8 mouse cellular contexts compared by ENCODE assay signal in genomic region chr12:31926661-31927061, GRCm38 (mm10). TPM values are rescaled to one million over a fixed set of nuclear protein-coding genes. Genes with fewer than 3 reads are reported as not detected.
DNase-seq lines count a peak whose midpoint lies in the region; ATAC-seq and TF ChIP-seq lines count a peak whose summit lies in the region.

No protein-coding gene starts in this region.

- H3K36me3 ChIP-seq in embryonic facial prominence, embryonic 15.5 days = peaks cover 61% of the 10 kb centered on the region
- peaks cover 10% of the 10 kb centered on the region for H3K36me3 ChIP-seq in liver, embryonic 11.5 days (ENCODE audit: control insufficient read depth, insufficient read depth, low read length)
- H3K36me3 ChIP-seq in myocyte (ENCODE audit: control insufficient read depth, insufficient read depth) = peaks cover 71% of the 10 kb centered on the region
- H3K36me3 ChIP-seq in stomach, embryonic 15.5 days = peaks cover 39% of the 10 kb centered on the region

- TF ChIP-seq POLR2A in myocyte (IDR thresholded peaks at IDR 0.05; ENCODE audit: insufficient read length, low read depth) = no peak

- no peak overlapping the region for H3K9ac ChIP-seq in embryonic facial prominence, embryonic 15.5 days
- H3K9ac ChIP-seq in liver, embryonic 11.5 days (ENCODE audit: low read depth, low read length) = no peak overlapping the region
- no peak overlapping the region for H3K9ac ChIP-seq in stomach, embryonic 15.5 days

- H3K79me2 ChIP-seq in myocyte (ENCODE audit: control insufficient read depth, insufficient read depth) = no peaks in the 10 kb centered on the region

- no peak overlapping the region for H3K4me2 ChIP-seq in embryonic facial prominence, embryonic 15.5 days (replicated peaks)
- H3K4me2 ChIP-seq in liver, embryonic 11.5 days = no peak overlapping the region
- no peak overlapping the region for H3K4me2 ChIP-seq in myocyte (ENCODE audit: low read depth)
- H3K4me2 ChIP-seq in stomach, embryonic 15.5 days = no peak overlapping the region

- H3K4me1 ChIP-seq in embryonic facial prominence, embryonic 15.5 days = no peaks in the 10 kb centered on the region
- no peaks in the 10 kb centered on the region for H3K4me1 ChIP-seq in liver, embryonic 11.5 days (replicated peaks; ENCODE audit: control insufficient read depth, insufficient read depth, low read length)
- H3K4me1 ChIP-seq in stomach, embryonic 15.5 days = no peaks in the 10 kb centered on the region

- DNase-seq in CD4-positive helper T cell, adult 2 months (ENCODE audit: low read depth, low spot score) = peak; percentile 35
- peak; percentile 71 for DNase-seq in adrenal gland, postnatal 25 days
- peak; percentile 78 to 79 for DNase-seq in heart, adult 9 months (ENCODE audit: low spot score in 2 of 2)
- peak; percentile 56 for DNase-seq in kidney, adult 9 months
- peak; percentile 48 for DNase-seq in liver, embryonic 11.5 days (ENCODE audit: low spot score)

- no peaks in the 10 kb centered on the region for H3K9me3 ChIP-seq in embryonic facial prominence, embryonic 15.5 days (replicated peaks)
- no peaks in the 10 kb centered on the region for H3K9me3 ChIP-seq in liver, embryonic 11.5 days (ENCODE audit: control insufficient read depth, low read length)
- H3K9me3 ChIP-seq in stomach, embryonic 15.5 days = no peaks in the 10 kb centered on the region

- H3K4me3 ChIP-seq in embryonic facial prominence, embryonic 15.5 days (replicated peaks) = no peak overlapping the region
- no peak overlapping the region for H3K4me3 ChIP-seq in liver, embryonic 11.5 days (ENCODE audit: low read depth, low read length)
- no peak overlapping the region for H3K4me3 ChIP-seq in myocyte
- no peak overlapping the region for H3K4me3 ChIP-seq in stomach, embryonic 15.5 days (replicated peaks)

- 70% methylated on average over 4 of the region's 4 CpGs for WGBS in embryonic facial prominence, embryonic 15.5 days
- 70% methylated on average over 4 of the region's 4 CpGs for WGBS in liver, embryonic 11.5 days
- WGBS in stomach, embryonic 15.5 days = 66% methylated on average over 4 of the region's 4 CpGs

- peak; percentile 63; the same call in 1 of the 2 replicates for ATAC-seq in embryonic facial prominence, embryonic 15.5 days (ENCODE audit: insufficient number of reproducible peaks, low FRiP score, low TSS enrichment, low read depth)
- ATAC-seq in liver, embryonic 11.5 days (replicated peaks; ENCODE audit: low FRiP score) = peak; percentile 69
- ATAC-seq in stomach, embryonic 15.5 days (ENCODE audit: insufficient read depth, low FRiP score, low read depth) = 0 out of 2 replicates have a peak, but pooled peaks have one; percentile 31

- H3K27ac ChIP-seq in embryonic facial prominence, embryonic 15.5 days (replicated peaks) = no peak overlapping the region
- H3K27ac ChIP-seq in liver, embryonic 11.5 days (ENCODE audit: low read depth, low read length) = no peak overlapping the region
- H3K27ac ChIP-seq in stomach, embryonic 15.5 days = no peak overlapping the region

- H3ac ChIP-seq in myocyte (ENCODE audit: control insufficient read depth, insufficient read length) = no peak overlapping the region

- no peaks in the 10 kb centered on the region for H3K27me3 ChIP-seq in embryonic facial prominence, embryonic 15.5 days
- no peaks in the 10 kb centered on the region for H3K27me3 ChIP-seq in liver, embryonic 11.5 days (replicated peaks; ENCODE audit: control insufficient read depth, insufficient read depth, low read length)
- no peaks in the 10 kb centered on the region for H3K27me3 ChIP-seq in myocyte (ENCODE audit: control insufficient read depth, insufficient read depth, insufficient read length)
- H3K27me3 ChIP-seq in stomach, embryonic 15.5 days (replicated peaks) = no peaks in the 10 kb centered on the region

TF ChIP-seq in myocyte, 11 proteins besides CTCF, POLR2A, EP300 and RAD21:
- TF ChIP-seq MYOG (IDR thresholded peaks at IDR 0.05; ENCODE audit: control insufficient read depth in 1 of 3, insufficient read depth in 1 of 3, insufficient read length in 2 of 3, low read depth in 2 of 3) (peak; percentile 59 to 77 (median 64)), MAX (IDR thresholded peaks at IDR 0.05; ENCODE audit: low read depth) (no peak), E2F4 (IDR thresholded peaks at IDR 0.05; ENCODE audit: insufficient read depth) (no peak), MYOD1 (IDR thresholded peaks at IDR 0.05; ENCODE audit: control insufficient read depth in 1 of 3, insufficient read length in 2 of 3, low read depth in 2 of 3) (peak; percentile 21 to 85 (median 84)), TCF12 (IDR thresholded peaks at IDR 0.05; ENCODE audit: insufficient read depth, poor library complexity, severe bottlenecking) (no peak), TCF3 (IDR thresholded peaks at IDR 0.05; ENCODE audit: insufficient read length, low read depth) (no peak), POLR2AphosphoS2 (IDR thresholded peaks at IDR 0.05; ENCODE audit: insufficient read length, low read depth) (peak; percentile 85), CEBPB (IDR thresholded peaks at IDR 0.05; ENCODE audit: insufficient read depth, poor library complexity, severe bottlenecking) (no peak), USF1 (IDR thresholded peaks at IDR 0.05; ENCODE audit: low read depth) (no peak)

RNA-seq across cellular contexts. Expression of gene Hbp1, which starts 23.7 kb away (rescaled TPM):
- total RNA-seq in adrenal gland, postnatal 25 days (2021) = 121 and 130 TPM in 2 replicates
- 114 and 116 TPM in 2 replicates for polyA plus RNA-seq in embryonic facial prominence, embryonic 15.5 days (2015; fragmentation: Nextera tagmentation; extraction: Ambion mirVana)
- 51.3 and 57.5 TPM in 2 replicates for polyA plus RNA-seq in liver, embryonic 11.5 days (2014; fragmentation: Nextera tagmentation; extraction: Ambion mirVana)
- polyA plus RNA-seq in myocyte (2012; fragmentation: generic; extraction: Trizol) = 37.0 TPM
- polyA plus RNA-seq in stomach, embryonic 15.5 days (2015; fragmentation: Nextera tagmentation; extraction: Ambion mirVana) = 97.8 and 99.6 TPM in 2 replicates
